Mouse (Mus musculus) neural tube, embryonic 10.5 days (tissue): ENCODE measurements at regions not wholly inside any gene's neighbourhood (a gene's known extent, or its start where the extent isn't known, plus 50 kb on each side); places are given as distances from the start of the nearest gene placed in this dataset.

Experiments
- DNase-seq: peaks from one replicate; pipeline ENCODE4 v3.0.0-alpha.2; 2017; ENCODE audit warnings: low spot score; ENCODE audit errors: extremely low spot score

- DNase-seq: no peak
Measured at GRCm38 (mm10) chr12:25398726-25399125, 301.8 kb upstream of the Id2 start.

DNA sequence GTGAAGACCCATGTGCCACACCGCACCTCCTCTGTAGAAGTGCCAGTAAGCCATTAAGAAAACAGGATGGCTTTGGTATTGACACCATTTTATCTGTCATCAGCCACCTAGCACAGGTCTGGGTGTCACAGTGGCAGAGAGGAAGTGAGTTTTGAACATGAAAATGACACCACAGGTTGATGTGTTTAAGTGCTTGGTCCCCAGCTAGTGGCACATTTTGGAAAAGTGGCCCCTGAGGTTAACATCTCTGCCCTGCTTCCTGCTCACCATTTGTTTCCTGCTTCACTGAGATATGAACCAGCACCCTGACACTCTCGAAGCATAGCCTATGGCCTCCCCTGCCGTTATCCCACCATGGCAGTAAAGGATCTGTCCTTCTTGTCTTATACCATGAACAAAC, 297.4 kb upstream of the Id2 start:
- no peak for DNase-seq

DNA sequence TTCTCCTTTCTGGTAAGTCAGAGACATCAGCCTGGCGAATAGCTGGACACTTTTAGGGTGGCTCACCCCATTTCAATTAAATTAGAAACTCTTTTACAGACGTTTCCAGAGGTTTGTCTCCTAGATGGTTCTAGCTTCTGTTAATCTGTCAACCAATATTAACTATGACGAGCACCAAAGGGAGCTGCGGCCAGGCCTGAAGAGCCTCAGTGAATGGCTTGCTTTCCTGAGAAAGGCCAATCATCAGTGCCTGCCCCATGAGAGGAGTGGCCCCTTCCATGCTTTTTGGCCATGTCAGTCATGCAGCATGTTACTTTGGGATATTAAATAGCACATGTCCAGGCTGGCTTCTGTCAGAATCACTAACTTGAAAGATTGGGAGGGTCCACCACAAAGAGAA, 296.6 kb upstream of the Id2 start:
- DNase-seq: no peak

GRCm38 (mm10) chr12:25389202-25389601, 292.3 kb upstream of the Id2 start:
- no peak for DNase-seq

DNA sequence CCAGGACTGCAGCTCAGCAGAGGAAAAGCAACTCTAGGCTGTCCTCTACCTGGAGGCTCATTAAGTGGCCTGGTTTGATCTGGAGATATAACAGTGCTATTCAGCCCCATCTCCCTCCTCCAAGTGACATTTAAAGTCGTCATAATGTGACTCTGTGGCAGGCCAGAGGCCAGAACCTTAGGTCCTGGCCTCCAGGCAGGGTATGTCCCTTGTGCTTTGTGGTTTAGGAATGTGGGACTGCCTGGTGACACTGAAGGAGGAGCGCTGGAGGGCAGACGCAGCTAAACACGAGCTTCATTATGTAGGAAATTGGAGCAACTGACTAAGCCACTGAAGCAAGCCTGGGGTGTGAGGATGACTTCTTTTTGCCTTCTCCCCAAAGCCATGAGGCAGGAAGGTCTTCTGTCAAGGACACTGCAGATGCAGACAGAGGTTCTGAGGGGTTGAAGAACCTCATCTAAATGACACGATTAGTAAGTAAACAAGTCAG, 290.9 kb upstream of the Id2 start:
- DNase-seq: no peak

DNA sequence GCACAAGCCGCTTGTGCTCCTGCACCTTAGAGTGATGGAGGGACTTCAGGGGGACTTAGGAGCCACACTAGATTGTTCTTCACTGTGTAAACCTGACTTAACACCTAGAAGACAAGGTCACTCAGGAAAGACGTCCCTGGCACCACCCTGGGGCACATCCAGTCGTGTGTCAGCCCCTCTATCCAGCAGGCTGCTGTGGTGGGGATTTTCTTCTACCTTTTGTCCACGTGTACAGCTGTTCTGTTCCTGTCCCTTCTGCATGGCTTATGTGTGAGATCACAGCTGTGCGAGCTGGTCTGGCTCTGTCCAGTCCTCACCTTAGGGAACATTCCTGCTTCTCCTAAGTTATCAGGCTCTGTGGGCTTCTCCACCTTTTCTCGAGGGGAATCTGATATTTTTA, 286.0 kb upstream of the Id2 start:
- no peak for DNase-seq

- no peak for DNase-seq
Measured at GRCm38 (mm10) chr12:25382475-25382874, 285.5 kb upstream of the Id2 start.

DNA sequence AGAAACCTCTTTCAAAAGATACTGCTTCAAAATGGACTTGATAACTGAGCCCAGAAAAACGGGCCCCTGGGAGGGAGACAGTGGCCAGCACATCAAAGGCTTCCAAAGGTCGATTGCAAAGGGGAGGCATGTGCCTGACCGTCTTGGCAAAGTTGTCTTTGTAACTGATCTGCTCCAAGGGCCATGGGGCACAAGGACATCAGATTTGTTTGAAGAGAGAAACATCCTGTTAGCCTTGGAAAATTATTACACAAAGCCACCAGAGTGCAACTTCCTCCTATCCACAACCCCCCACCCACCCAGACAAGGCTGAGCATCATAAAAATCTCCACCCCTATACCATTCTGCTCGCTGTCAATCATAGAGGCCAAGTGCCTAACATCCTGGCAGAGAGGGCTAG, 284.7 kb upstream of the Id2 start:
- DNase-seq: no peak

DNA sequence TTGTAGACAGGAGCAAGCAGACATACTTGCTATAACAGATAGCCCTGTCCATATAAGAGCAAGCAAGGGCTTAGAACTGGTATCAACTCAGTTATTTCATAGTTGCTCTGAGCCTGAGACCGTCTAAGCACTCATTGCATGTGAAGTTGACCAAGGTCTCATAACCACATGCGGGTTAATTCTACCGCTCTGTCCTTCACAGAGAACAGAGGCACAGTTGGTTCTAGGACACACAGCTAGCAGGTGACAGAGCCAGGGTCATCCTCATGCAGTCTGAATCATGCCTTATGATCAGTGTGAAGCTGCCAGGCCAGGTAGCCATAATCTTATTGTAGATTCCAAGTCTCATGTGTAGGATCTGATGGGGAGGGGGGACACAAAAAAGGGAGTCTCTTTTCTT, 283.1 kb upstream of the Id2 start:
- no peak for DNase-seq

DNA sequence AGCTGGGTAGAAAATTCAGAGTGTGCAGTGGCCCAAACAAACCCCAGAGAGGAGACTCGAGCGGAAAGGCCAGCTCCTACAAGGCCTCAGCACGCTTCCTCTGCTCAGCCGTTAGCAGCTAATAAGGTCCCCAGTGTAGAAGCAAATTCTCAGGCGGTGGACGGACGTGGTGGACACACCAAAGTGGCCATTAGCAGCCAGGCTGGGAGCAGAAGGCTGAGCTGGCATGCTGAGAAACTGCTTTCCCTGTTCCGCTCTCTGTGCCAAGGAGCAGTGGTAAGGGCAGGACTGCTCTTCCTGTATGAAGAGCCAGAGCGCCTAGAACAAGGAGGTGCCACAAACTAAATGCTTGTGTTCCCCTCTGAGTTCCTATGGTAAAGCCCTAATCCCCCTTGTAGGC, 282.1 kb upstream of the Id2 start:
- DNase-seq: no peak

GRCm38 (mm10) chr12:25378036-25378645, 281.2 kb upstream of the Id2 start:
- DNase-seq: no peak

DNA sequence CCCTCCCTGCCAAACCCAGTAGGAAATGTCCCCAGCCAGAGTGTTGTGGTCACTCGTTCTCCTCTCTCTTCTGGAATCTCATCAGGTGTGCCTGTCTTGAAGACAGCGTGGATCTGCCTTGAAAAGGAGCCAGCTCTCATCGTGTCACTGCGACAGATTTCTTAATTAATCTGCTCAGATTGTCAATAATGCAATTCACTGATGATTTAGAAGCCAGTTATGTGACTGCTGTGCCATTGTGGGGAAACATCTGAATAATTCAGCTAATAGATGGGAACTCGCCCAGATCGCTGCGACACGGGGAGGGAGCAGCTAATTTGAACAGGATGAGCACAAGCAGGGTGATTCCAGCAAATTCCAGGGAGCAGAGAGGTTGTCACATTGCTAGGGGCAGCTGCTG, 279.5 kb upstream of the Id2 start:
- DNase-seq: no peak

DNA sequence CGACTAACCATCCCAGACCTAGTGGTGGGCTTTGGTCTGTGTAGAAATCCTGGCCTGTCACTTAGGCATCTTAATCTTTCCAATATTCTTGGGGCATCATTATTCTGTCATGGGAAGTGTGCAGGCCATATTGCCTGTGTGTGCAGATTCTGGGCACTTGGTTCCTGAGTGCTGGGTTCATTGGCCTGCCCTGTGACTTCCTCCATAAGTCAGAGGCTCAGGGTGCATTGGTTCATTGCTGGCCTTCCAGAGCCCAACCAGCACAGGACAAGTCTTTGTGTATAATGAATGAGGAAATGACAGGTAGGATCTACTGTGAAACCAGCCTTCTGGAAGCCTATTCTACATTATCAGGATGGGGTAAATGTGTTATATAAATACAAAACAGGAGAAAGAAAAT, 270.6 kb upstream of the Id2 start:
- no peak for DNase-seq

DNA sequence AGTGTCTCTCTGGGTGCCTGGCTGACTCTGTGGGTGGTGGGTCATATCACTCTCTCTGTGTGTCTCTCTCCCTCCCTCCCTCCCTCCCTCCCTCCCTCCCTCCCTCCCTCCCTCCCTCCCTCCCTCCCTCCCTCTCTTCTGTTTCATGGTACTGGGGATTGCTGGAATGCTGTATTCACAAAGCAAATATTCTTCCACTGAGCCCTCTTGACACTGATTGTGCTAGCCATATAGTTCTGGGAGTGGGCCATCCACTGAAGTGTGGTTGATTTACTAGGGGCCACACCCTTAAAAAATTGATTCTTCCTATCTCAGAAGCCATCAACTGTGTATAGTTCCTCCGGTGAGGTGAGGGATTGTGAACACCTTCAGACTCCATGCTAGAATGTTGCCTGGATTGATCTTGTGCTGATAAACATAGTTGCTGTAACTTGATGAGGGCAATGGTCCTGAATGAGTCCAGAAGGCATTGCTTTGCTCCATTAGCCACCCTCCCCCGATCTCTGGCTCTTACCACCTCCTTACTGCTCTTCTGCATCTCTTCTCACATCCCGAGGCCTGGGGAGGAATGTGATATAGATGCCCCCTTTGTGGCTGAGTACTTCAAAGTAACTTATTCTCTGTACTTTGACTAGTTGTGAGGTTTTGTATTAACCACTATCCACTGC, 268.8 kb upstream of the Id2 start:
- DNase-seq: no peak

GRCm38 (mm10) chr12:25364966-25365568, 268.1 kb upstream of the Id2 start:
- no peak for DNase-seq

GRCm38 (mm10) chr12:25363839-25364238, 266.9 kb upstream of the Id2 start:
- DNase-seq: no peak

DNA sequence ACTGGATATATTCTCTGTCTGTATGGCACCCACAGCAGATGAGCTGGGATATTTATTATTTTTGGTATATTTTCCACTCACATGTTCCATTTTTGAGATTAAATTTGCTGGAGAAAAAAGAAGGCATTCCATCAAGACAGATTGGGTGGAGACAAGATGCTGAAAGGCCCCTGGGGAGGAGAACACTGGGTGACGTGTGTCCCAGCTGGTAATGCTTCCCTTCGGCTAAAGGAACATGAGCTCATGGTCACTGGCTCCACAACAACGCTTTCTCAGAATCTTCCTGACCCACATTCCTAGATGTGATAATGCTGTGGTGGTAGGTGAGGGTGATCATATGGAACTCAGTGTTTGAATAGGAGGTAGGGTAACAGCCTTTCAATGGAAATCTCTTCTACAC, 266.4 kb upstream of the Id2 start:
- DNase-seq: no peak

DNA sequence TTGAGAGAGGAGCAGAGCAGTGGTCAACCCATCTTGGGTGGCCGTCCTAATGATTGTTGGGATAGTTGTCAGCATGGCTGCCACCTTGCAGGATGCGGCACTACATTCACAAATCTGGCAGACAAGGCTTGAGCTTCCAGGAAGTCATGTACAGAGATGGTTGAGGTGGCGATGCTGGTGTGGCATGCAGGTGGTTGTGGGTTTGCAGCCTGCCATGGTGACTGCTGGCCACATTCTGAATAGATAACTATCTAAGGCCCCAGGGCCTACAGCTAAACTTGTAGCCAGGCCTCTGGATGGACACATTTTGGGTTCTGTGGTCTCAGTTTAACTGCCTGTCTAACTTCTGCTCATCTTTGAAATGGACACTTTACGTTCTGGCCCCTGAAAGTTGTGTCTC, 265.8 kb upstream of the Id2 start:
- no peak for DNase-seq

DNA sequence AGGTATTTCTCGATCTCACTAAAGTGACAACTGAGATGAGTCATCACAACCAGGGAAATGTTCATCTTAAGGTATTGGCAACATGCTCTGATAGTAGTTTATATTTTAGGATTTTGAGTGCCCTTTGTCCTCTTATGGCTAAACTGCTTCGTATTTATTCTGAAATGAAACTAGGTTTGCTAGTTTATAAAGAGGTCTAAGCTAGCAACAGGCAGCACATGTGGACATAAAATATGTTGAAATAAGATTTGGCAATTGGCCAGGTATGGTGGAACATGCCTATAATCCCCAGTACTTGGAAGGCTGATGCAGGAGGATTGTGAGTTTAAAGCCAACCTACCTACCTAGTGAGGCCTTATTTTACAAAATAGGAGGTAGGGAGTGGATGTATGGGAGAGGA, 263.8 kb upstream of the Id2 start:
- no peak for DNase-seq

DNA sequence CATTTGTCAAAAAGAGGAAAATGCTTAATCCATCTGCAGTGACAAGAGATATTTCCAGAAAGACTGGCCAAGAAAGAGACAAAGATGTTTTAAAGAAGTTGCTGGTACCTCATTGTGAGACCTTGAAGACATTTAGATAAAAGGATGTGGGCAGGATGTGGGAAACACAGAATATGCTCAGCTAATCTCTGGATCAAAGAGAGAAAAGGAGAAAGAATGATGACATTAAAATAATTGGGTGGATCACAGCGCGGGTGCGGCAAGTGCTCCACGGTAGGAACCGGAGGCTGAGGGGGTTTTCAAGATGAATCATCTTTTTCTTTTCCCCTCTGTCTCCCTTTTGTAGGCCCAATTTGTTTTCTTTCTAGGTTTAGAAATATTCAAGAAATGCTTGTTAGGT, 263.0 kb upstream of the Id2 start:
- no peak for DNase-seq

GRCm38 (mm10) chr12:25358846-25359525, 262.0 kb upstream of the Id2 start:
- DNase-seq: no peak

DNA sequence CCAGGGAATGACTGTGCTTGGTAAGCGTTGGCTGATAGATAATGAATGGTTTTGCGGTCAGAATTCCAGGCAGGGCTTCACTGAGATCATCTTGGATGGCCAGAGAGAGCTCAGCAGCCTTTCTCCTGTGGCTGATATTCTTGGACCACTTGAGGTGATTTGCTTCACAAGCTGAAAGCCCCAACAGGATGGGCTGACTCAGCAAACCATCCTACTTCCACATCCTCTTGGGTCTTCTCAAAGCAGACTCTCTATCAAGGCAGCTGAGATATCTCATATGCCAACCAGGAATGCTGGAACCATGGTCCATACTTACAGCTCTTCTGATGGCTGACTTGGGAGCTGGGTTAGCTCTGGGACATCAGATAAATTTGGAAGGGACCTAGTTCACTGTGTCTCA, 259.8 kb upstream of the Id2 start:
- no peak for DNase-seq
